Mouse (Mus musculus) midbrain, postnatal 0 days (tissue): ENCODE measurements around the gene Rgs9. TPM values are rescaled to one million over a fixed set of nuclear protein-coding genes. Genes with fewer than 3 reads are reported as not detected.

Source experiments
- ATAC-seq: fragments of 200-750 bp; cut with Nextera tagmentation; 2 replicates; pipeline ENCODE4 v1.8.0; 2017; ENCODE audit warnings: moderate number of reproducible peaks, mild to moderate bottlenecking, moderate TSS enrichment, moderate library complexity; ENCODE audit not compliant: low FRiP score
- DNase-seq: peaks from one replicate; pipeline ENCODE4 v3.0.0-alpha.2; 2015; ENCODE audit warnings: low spot score
- H3K27ac ChIP-seq: fragments of 300-500 bp; sonication (generic); 2 replicates; pipeline ENCODE4 v1.5.1; 2014; ENCODE audit warnings: low read depth, mild to moderate bottlenecking, low read length, mixed read lengths
- H3K27me3 ChIP-seq: fragments of 300-500 bp; sonication (generic); 2 replicates; pipeline ENCODE4 v1.6.1; 2014; ENCODE audit warnings: low read length, control low read depth, mixed read lengths; ENCODE audit not compliant: insufficient read depth
- H3K36me3 ChIP-seq: fragments of 300-500 bp; sonication (generic); 2 replicates; pipeline ENCODE4 v1.6.1; 2014; ENCODE audit warnings: low read length, control low read depth, mixed read lengths; ENCODE audit not compliant: insufficient read depth
- H3K4me1 ChIP-seq: fragments of 300-500 bp; sonication (generic); 2 replicates; pipeline ENCODE4 v1.6.1; 2014; ENCODE audit warnings: mild to moderate bottlenecking, control low read depth, antibody characterized with exemption, low read length, mixed read lengths; ENCODE audit not compliant: insufficient read depth
- H3K4me2 ChIP-seq: fragments of 300-500 bp; sonication (generic); 2 replicates; pipeline ENCODE4 v1.6.1; 2014; ENCODE audit warnings: low read depth, mild to moderate bottlenecking, low read length, mixed read lengths; ENCODE audit not compliant: poor library complexity, severe bottlenecking
- H3K4me3 ChIP-seq: fragments of 300-500 bp; sonication (generic); 2 replicates; pipeline ENCODE4 v1.5.1; 2014; ENCODE audit warnings: low read depth, mild to moderate bottlenecking, low read length, moderate library complexity
- H3K9ac ChIP-seq: fragments of 300-500 bp; sonication (generic); replicated peaks from 2 replicates; pipeline ENCODE4 v1.6.1; 2014; ENCODE audit warnings: mild to moderate bottlenecking, low read length, moderate library complexity, mixed read lengths; ENCODE audit not compliant: poor library complexity, severe bottlenecking
- H3K9me3 ChIP-seq: fragments of 300-500 bp; sonication (generic); 2 replicates; pipeline ENCODE4 v1.6.1; 2016; ENCODE audit warnings: low read length, control low read depth
- CTCF ChIP-seq: IDR thresholded peaks from 2 replicates; pipeline ENCODE4 v1.5.1; 2016; ENCODE audit warnings: antibody characterized with exemption, mild to moderate bottlenecking
- WGBS: fragments of 180-500 bp; shearing (Covaris S2); extraction: QIAGEN DNeasy Blood & Tissue Kit; methylation state at CpG from one replicate; pipeline ENCODE4 v1.1.7; 2014; 5-methylcytosine and 5-hydroxymethylcytosine counted together
- polyA plus RNA-seq: library from polyadenylated mRNA; unstranded; fragments of >200 nt; fragmentation: Nextera tagmentation; extraction: Ambion mirVana; gene quantifications from 2 replicates; pipeline ENCODE4 v1.2.1, GENCODE M21; 2015
- total RNA-seq: library from RNA; depleted of rRNA; stranded (reverse); fragments of >200 nt; gene quantifications from 2 replicates; pipeline ENCODE4 v1.2.3, GENCODE M21; 2014

The Rgs9 gene
- total and polyA plus RNA-seq, 2 experiments from 2014 or later, result 23.3 to 33.8 TPM

DNA sequence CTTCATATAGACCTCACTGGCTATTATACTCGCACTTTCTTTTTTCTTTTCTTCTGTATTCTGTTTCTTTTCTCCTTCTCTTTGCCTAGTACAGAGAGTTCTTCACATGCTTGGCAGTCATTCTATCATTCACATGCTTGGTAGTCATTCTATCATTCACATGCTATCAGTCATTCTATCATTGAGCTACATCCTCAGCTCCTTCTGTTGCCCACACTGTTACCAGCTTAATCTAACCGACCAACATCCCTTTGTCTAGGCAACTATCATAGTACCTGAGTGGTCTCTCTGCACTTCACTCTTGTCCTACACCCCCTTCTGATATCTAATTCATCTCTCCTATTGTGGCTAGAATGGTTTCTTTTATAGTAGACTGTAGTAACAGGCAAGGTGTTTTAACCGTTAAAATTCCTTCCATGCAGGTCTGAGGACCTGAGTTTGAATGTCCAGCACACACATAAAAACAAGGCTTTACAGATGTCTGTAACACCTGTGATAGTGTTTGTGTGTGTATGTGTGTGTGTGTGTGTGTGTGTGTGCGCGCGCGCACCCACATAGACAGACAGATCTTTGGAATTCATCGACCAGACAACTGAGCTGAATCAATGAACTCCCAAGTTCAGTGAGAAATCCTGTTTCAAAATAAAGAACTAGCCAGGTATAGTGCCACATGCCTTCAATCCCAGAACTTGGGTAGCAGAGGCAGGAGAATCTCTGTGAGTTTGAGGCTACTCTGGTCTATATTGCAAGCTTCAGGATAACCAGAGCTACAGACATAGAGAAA is 41.4 kb upstream of the Rgs9 start:
- H3K4me1 ChIP-seq, result no peaks in the 10 kb centered on the region
- 96% methylated on average over 8 of the region's 8 CpGs for WGBS
- no peak overlapping the region for H3K27ac ChIP-seq
- no peak for TF ChIP-seq CTCF
- no peak overlapping the region for H3K9ac ChIP-seq
- ATAC-seq, result no peak
- no peak overlapping the region for H3K4me3 ChIP-seq
- no peaks in the 10 kb centered on the region for H3K36me3 ChIP-seq
- no peak overlapping the region for H3K4me2 ChIP-seq
- no peaks in the 10 kb centered on the region for H3K9me3 ChIP-seq
- no peaks in the 10 kb centered on the region for H3K27me3 ChIP-seq
- DNase-seq, result no peak

DNA sequence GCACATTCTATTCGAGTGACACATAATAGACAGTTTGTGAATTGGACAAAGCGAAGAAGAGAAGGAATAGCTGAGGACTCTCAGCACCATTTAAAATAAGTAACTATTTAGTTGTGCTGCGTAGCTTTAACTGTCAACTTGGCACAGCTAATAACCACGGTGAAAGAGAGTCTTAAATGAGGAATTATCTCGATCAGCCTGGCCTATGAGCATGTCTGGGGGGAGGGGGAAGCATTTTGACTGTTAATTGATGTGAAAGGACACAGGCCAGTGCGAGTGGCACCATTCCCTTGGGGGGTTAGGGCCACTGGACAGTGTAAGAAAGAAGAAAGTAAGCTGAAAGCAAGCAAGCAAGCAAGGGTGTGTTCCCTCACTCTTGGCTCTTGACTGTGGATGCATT is 38.0 kb upstream of the Rgs9 start:
- Histone ChIP-seq H3K27ac (no peak overlapping the region), H3K4me1 (no peaks in the 10 kb centered on the region), H3K36me3 (no peaks in the 10 kb centered on the region), H3K4me3 (no peak overlapping the region), H3K4me2 (no peak overlapping the region), H3K9ac (no peak overlapping the region), H3K27me3 (no peaks in the 10 kb centered on the region), H3K9me3 (no peaks in the 10 kb centered on the region)
- DNase-seq (no peak), ATAC-seq (no peak)
- WGBS, result 54% methylated on average over 6 of the region's 6 CpGs
- TF ChIP-seq CTCF, result no peak

DNA sequence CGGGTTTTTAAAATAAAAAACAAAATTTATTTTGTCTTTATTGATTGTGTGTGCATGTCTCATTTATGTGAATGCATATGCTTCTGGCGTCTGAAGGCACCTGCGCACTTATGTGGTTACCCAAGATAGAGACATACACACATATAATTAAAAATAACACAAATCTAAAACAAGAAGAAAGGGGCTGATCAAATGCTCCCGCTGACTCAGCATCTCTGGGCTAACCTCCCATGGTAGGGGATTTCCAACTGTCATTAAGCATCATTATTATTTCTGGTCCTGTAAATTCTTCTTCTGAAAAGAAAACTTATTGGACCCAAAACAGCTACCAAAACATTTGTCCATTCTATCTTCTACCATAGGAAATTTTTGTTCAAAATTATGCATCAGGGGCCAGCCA is 36.8 kb upstream of the Rgs9 start:
- ATAC-seq (no peak), DNase-seq (no peak)
- WGBS, result 94% methylated on average over 4 of the region's 4 CpGs
- TF ChIP-seq CTCF, result no peak
- Histone ChIP-seq H3K9ac (no peak overlapping the region), H3K4me3 (no peak overlapping the region), H3K4me2 (no peak overlapping the region), H3K27me3 (no peaks in the 10 kb centered on the region), H3K36me3 (no peaks in the 10 kb centered on the region), H3K4me1 (no peaks in the 10 kb centered on the region), H3K27ac (no peak overlapping the region), H3K9me3 (no peaks in the 10 kb centered on the region)

DNA sequence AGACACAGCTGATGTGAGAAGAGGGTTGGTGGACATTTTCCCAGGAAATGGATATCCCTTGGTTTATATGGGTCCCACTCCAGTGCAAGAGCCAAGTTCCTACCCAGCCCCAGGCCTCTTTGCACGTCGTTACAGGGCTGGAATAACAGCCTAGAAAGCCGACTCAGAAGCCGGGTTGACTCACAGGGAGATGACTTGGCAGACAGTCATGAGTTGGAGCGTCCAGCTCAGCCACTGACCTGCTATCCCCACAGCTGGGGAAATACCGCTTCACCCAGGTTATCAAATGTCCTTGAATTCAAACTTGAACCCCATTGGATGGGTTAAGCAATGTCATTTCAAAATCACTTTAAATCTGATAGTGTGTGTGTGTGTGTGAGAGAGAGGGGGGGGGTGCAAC is 34.8 kb upstream of the Rgs9 start:
- no peaks in the 10 kb centered on the region for H3K27me3 ChIP-seq
- no peaks in the 10 kb centered on the region for H3K36me3 ChIP-seq
- H3K27ac ChIP-seq, result no peak overlapping the region
- H3K9ac ChIP-seq, result no peak overlapping the region
- DNase-seq, result no peak
- 78% methylated on average over 6 of the region's 6 CpGs for WGBS
- H3K4me3 ChIP-seq, result no peak overlapping the region
- no peaks in the 10 kb centered on the region for H3K4me1 ChIP-seq
- H3K9me3 ChIP-seq, result no peaks in the 10 kb centered on the region
- no peak for TF ChIP-seq CTCF
- H3K4me2 ChIP-seq, result no peak overlapping the region
- no peak for ATAC-seq

DNA sequence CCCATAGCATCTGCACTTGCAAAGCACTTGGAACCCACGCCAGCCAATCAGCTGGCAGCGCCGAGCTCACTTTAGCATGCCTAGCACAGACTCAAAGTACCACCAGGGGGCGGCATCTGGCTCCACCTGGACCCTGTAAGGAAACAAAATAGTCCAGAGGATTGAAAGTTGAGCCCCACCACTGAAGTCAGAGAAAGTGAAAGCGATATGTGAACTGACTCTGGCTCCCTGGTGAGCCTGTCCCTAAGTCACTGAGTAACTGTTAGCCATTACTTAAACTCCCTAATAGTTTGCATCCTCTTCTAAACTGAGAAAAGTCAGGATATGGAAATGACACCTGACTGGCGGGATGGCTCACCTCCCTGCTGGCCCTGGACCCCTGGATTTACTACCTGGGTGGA is 33.5 kb upstream of the Rgs9 start:
- WGBS, result 10% methylated on average over 6 of the region's 6 CpGs
- Histone ChIP-seq H3K4me3 (peak overlapping the region; percentile 9; the same call in 1 of the 2 replicates), H3K4me1 (no peaks in the 10 kb centered on the region), H3K27ac (no peak overlapping the region), H3K9ac (no peak overlapping the region), H3K9me3 (no peaks in the 10 kb centered on the region), H3K27me3 (no peaks in the 10 kb centered on the region), H3K36me3 (no peaks in the 10 kb centered on the region), H3K4me2 (peak overlapping the region; percentile 43)
- ATAC-seq (peak; percentile 83), DNase-seq (peak; percentile 95)
- TF ChIP-seq CTCF, result peak; percentile 91

DNA sequence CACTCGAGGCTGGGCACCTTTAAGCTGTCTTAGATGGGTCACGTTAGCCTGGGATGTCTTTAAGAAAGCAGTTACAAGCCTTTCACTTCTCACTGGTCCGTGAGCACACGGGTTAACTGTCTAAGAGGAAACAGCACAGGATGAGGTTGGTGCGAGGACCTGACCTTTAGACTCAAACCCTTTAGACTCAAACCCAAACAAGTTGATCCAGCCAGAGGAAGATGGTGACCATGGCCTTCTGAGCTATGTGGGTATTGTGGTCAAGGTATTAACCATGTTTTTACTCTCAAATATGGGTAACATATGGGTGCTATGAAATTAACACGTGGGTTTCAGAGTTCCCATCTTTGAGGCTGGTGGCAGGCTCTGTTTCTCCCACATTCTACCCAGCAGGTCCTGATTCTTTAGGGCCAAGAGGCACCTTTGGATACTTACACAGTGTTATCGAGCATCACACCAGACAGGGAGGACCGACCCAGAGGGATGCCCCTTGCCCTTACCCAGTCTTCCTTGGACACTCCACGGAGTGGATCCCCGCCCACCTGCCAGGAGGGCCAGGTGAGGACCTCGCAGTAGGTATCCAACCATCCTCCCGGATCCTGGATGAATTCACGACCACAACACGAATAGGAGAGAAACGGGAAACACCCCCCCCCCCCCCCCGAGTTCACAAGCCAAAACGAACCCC is 32.9 kb upstream of the Rgs9 start:
- no peak for DNase-seq
- Histone ChIP-seq H3K4me1 (no peaks in the 10 kb centered on the region), H3K9me3 (no peaks in the 10 kb centered on the region), H3K4me2 (peak overlapping the region; percentile 43), H3K27me3 (no peaks in the 10 kb centered on the region), H3K9ac (no peak overlapping the region), H3K36me3 (no peaks in the 10 kb centered on the region), H3K4me3 (peak overlapping the region; percentile 9; the same call in 1 of the 2 replicates), H3K27ac (no peak overlapping the region)
- 41% methylated on average over 17 of the region's 17 CpGs for WGBS
- ATAC-seq, result no peak
- TF ChIP-seq CTCF, result no peak
